Mouse (Mus musculus): ENCODE measurements around the gene Bcar3. TPM values are rescaled to one million over a fixed set of nuclear protein-coding genes. Genes with fewer than 3 reads are reported as not detected.

Bcar3 gene
- polyA plus RNA-seq, 1 experiment = 57.8 TPM

DNA sequence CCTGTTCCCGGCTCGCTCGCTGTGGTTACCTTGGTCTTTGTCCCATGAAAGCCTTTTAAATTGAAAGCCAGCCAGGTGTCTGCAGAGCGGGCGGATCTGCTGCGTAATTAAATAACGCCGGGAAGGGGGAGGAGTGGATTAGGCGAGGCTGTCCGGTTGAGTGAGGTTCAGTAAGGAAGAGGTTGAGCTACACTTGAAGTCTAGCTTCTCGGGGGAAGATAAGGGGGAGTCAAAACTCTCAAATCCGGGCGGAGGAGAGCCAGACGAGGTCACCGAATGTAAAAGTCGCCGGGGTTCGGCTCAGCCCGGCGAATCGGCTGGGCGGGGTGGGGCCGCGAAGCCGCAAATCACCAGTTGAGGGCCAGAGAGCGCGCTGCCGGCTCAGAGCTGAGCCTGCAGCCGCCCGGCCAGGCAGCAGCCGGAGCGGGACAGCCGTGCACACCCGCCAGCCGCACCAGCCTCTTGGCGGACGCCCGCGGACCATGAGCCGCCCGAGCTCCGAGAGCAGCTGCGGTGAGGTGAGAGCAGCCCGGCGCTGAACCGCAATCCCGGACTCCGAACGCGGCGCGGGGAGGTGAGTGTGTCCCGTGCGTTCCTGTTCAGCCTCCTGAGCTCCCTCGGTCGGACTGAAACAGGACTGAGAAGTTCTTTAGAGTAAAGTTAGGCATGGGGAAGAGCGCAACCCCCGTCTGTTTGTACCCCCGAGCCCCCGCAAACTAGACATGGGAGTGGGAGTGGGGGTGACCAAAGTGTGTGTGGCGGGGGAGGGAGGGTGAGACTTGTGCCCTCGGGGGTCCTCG, 125.9 kb downstream of the Bcar3 start:
- no peak for DNase-seq (ENCODE audit: low read depth)

DNA sequence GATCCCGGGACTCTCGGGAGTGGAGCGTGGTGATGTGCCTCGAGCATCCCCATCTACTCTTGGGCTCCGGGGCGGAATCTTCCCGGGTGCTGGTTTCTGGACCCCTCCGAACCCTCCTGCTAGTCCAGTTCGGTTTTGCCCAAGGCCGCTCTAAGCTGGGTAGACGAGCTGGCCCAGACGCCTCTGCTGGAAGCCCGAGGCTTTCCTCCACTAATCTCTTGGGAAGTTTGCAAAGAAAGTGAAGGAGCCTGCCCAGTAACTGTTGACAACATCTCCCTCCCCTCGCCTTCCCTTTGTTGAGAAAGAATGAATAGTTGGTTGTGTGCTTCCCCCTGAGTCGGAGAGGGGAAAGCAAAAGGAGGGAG, 126.5 kb downstream of the Bcar3 start:
- DNase-seq (ENCODE audit: low read depth) = no peak

DNA sequence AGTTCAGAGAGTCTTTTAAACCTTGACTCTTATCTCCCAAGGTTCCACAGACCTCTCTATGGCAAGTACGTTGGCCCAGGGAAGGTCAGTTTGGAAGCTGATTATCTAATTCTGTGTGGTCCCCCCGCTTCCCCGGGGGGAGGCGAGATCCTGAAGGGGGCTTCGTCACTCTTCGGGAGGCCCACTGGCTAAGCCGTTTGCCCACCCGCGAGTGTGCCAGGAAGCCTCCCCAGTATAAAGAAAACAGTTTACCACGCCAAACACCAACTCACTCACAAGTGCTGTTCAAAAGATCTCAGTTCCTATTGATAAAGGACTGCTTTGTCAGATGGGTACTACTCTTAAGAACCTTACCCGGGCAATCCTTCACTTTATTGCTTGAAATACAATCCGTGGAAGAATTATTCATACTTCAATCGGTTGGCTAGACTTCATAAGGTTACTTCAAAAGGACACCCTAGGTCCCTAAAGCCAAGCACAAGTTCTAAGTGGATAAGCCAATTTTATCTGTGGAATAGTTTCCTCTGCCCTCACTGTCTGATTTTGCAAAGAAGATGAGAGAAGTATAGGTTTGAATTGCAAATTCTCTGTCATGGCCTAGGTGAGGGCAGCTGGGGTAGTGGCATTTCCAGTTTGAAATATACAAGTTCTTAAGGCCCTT, 127.2 kb downstream of the Bcar3 start:
- no peak for DNase-seq (ENCODE audit: low read depth)

DNA sequence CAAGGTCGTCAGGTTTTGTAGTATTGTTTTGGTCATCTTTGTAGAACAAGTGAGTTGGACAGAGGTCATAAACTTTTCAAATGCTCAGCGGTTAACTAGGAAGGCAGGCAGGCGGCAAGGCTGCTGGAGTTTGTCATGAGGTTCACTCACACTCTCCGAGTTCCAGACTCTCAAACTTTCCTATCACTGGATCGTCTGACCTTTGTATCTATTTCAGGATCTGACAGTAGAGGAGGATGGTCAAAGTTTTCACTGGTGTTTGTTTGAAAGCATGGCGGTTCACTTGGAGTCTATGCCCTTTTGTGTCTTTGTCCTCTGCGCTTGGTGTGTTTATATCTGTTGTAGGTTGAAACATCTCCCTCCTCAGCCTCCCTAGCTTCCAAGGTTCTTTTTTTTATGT, 127.9 kb downstream of the Bcar3 start:
- no peak for DNase-seq (ENCODE audit: low read depth)

- no peak for DNase-seq (ENCODE audit: low read depth)
Observed at GRCm38 (mm10) chr3:122422276-122422675, 128.3 kb downstream of the Bcar3 start.

DNA sequence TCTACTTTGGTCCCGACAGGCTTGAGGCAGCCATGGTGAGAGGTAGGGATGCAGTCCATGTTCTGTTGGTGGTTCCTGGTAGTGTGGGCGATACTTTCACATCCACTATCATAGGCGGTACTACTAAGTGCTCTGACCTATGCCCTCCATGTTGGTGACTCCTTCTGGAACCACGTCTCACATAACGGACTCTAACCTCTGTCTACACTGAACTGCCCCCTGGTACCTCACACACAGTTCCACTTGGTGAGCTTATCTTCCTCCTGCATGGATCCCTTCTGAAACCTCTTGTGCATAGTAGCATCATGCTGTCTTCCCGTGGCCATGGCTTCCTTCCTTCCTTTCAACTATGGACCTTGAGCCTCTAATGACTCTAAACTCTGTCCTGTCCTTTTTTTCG, 129.7 kb downstream of the Bcar3 start:
- DNase-seq (ENCODE audit: low read depth) = no peak

DNA sequence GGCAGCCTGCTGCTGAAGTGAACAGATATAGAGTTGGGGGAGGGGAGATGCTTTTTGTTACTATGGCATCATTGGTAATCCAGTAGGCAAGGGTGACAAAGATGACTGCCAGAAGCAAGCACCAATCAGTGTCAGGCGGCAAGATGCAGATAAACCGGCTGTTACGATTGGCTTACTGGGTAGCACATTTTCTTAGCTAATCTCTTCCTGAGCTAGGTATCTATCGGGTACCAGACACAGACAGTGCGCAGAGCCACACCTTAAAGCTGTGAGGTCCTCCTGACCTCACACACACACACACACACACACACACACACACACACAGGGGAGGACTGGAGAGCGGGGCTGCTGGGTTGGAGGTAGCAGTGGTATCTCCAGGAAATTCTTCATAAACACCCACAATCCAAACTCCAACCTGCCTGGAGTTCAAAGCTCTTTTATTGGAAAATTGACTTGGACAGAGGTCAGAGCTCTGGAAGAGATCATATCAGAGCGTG, 134.4 kb downstream of the Bcar3 start:
- DNase-seq (ENCODE audit: low read depth) = no peak

- DNase-seq (ENCODE audit: low read depth) = no peak
Observed at GRCm38 (mm10) chr3:122430780-122431497, 137.0 kb downstream of the Bcar3 start.

GRCm38 (mm10) chr3:122432811-122433406, 139.0 kb downstream of the Bcar3 start:
- DNase-seq (ENCODE audit: low read depth) = peak; percentile 75

- DNase-seq (ENCODE audit: low read depth) = no peak
Observed at GRCm38 (mm10) chr3:122433975-122434626, 140.2 kb downstream of the Bcar3 start.

GRCm38 (mm10) chr3:122434983-122435935, 141.3 kb downstream of the Bcar3 start:
- no peak for DNase-seq (ENCODE audit: low read depth)

GRCm38 (mm10) chr3:122438143-122438825, 144.3 kb downstream of the Bcar3 start:
- no peak for DNase-seq (ENCODE audit: low read depth)

- DNase-seq (ENCODE audit: low read depth) = no peak
Observed at GRCm38 (mm10) chr3:122445696-122446095, 151.8 kb downstream of the Bcar3 start.

DNA sequence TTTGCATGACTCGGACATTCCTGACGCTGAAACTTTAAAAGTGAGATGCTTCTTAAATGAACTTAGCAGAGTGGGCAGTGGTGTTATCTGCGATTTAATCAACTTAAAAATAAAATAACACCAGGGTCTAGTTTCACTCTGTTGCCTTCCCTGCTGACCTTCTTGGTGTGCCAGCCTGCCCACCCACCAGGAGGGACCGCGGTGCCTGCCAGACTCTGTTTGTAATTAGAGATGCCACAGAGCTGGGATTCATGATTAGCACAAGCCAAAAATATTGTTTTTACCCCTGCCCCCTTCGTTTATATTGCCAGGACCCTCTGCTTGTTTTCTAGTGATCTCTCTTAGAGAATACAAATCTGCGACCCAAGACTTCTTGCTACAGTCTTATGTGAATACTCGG, 152.7 kb downstream of the Bcar3 start:
- no peak for DNase-seq (ENCODE audit: low read depth)

DNA sequence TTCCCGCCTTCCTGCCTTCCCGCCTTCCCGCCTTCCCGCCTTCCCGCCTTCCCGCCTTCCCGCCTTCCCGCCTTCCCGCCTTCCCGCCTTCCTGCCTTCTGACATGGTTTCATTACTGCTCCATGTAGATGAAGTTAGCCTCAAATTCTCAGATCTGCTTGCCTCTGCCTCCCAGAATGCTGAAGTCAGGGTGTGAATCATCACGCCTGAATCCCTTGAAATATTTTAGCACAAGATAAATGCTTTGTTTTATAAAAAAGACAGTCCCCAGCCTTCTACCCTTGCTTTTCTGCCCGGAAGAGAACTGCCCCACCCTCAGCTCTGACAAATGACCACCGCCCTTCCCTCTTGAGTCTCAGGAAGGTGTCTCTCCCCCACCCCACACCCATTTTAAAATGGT, 154.3 kb downstream of the Bcar3 start:
- DNase-seq (ENCODE audit: low read depth) = no peak

- no peak for DNase-seq (ENCODE audit: low read depth)
Observed at GRCm38 (mm10) chr3:122450041-122450440, 156.1 kb downstream of the Bcar3 start.

DNA sequence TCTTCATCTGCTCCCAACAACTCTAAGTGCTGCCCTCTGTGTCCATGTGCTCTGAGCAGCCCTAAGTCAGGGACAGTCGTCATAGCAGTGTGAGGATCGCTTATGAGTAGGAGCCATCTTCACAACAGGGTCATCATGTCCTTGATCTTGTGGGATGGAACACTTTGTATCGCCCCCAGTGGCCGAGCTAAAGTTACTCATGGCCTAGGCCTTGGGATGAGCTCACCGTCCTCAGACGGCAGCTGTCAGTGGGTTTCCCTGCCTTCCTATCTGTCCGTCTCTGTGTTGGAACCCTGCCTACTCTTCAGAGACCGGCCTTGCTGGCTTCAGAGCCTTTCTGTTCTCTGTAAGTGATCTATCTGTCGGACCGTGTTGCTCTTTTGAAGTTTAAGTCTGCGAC, 159.9 kb downstream of the Bcar3 start:
- no peak for DNase-seq (ENCODE audit: low read depth)

GRCm38 (mm10) chr3:122456156-122456555, 162.2 kb downstream of the Bcar3 start:
- DNase-seq (ENCODE audit: low read depth) = no peak

- DNase-seq (ENCODE audit: low read depth) = no peak
Observed at GRCm38 (mm10) chr3:122456807-122457206, 162.9 kb downstream of the Bcar3 start.

- DNase-seq (ENCODE audit: low read depth) = no peak
Observed at GRCm38 (mm10) chr3:122457723-122458122, 163.8 kb downstream of the Bcar3 start.

All from gonadal fat pad, adult 2 months (tissue).